Mouse (Mus musculus): ENCODE results near the gene Ngf. TPM values are rescaled to one million over a fixed set of nuclear protein-coding genes. Genes with fewer than 3 reads are reported as not detected.

The Ngf gene
- polyA plus RNA-seq (2014; fragmentation: Nextera tagmentation; extraction: Ambion mirVana) = 6.4 and 7.6 TPM in 2 replicates

GRCm38 (mm10) chr3:102469713-102470448 lies at the start of gene Ngf:
Ngf (plus strand) TSS chr3:102469919.
- Histone ChIP-seq H3K9ac (replicated peaks; ENCODE audit: low read depth, low read length) (peak within 1 kb of the TSS; percentile 33; the same call in 1 of the 2 replicates), H3K4me3 (ENCODE audit: low read depth, low read length) (peak within 1 kb of the TSS; percentile 39), H3K4me2 (replicated peaks; ENCODE audit: low read depth, low read length) (peak within 1 kb of the TSS; percentile 74), H3K27me3 (ENCODE audit: control insufficient read depth, insufficient read depth, low read length) (peaks cover 15% of the 10 kb centered on the region; the same call in 1 of the 2 replicates), H3K36me3 (ENCODE audit: control insufficient read depth, insufficient read depth, low read length) (no peaks in the 10 kb centered on the region), H3K27ac (ENCODE audit: low read length) (no peak within 1 kb of the TSS), H3K4me1 (ENCODE audit: control insufficient read depth, insufficient read depth, low read length) (peaks cover 15% of the 10 kb centered on the region), H3K9me3 (ENCODE audit: control insufficient read depth, low read depth, low read length) (no peaks in the 10 kb centered on the region)
- WGBS = 1% methylated on average over 43 of the region's 43 CpGs
- peak; percentile 57; the same call in 1 of the 2 replicates for ATAC-seq (ENCODE audit: insufficient number of reproducible peaks, insufficient read depth, low FRiP score, low read depth)

- H3K27me3 ChIP-seq (ENCODE audit: control insufficient read depth, insufficient read depth, low read length) = no peaks in the 10 kb centered on the region
- H3K36me3 ChIP-seq (ENCODE audit: control insufficient read depth, insufficient read depth, low read length) = no peaks in the 10 kb centered on the region
- H3K4me2 ChIP-seq (replicated peaks; ENCODE audit: low read depth, low read length) = no peak overlapping the region
- H3K4me3 ChIP-seq (ENCODE audit: low read depth, low read length) = no peak overlapping the region
- no peak overlapping the region for H3K27ac ChIP-seq (ENCODE audit: low read length)
- H3K9ac ChIP-seq (replicated peaks; ENCODE audit: low read depth, low read length) = no peak overlapping the region
- no peaks in the 10 kb centered on the region for H3K4me1 ChIP-seq (ENCODE audit: control insufficient read depth, insufficient read depth, low read length)
- WGBS = 55% methylated on average over 3 of the region's 3 CpGs
- no peak for ATAC-seq (ENCODE audit: insufficient number of reproducible peaks, insufficient read depth, low FRiP score, low read depth)
- H3K9me3 ChIP-seq (ENCODE audit: control insufficient read depth, low read depth, low read length) = no peaks in the 10 kb centered on the region
These were observed 24.2 kb upstream of the Ngf start for GRCm38 (mm10) chr3:102445567-102445966.

GRCm38 (mm10) chr3:102446691-102447090 lies 23.0 kb upstream of the Ngf start:
- Histone ChIP-seq H3K27me3 (ENCODE audit: control insufficient read depth, insufficient read depth, low read length) (no peaks in the 10 kb centered on the region), H3K4me1 (ENCODE audit: control insufficient read depth, insufficient read depth, low read length) (no peaks in the 10 kb centered on the region), H3K4me3 (ENCODE audit: low read depth, low read length) (no peak overlapping the region), H3K9me3 (ENCODE audit: control insufficient read depth, low read depth, low read length) (no peaks in the 10 kb centered on the region), H3K4me2 (replicated peaks; ENCODE audit: low read depth, low read length) (no peak overlapping the region), H3K36me3 (ENCODE audit: control insufficient read depth, insufficient read depth, low read length) (no peaks in the 10 kb centered on the region), H3K27ac (ENCODE audit: low read length) (no peak overlapping the region), H3K9ac (replicated peaks; ENCODE audit: low read depth, low read length) (no peak overlapping the region)
- WGBS = 77% methylated on average over 4 of the region's 4 CpGs
- no peak for ATAC-seq (ENCODE audit: insufficient number of reproducible peaks, insufficient read depth, low FRiP score, low read depth)

GRCm38 (mm10) chr3:102454566-102454965 lies 15.2 kb upstream of the Ngf start:
- Histone ChIP-seq H3K9ac (replicated peaks; ENCODE audit: low read depth, low read length) (no peak overlapping the region), H3K36me3 (ENCODE audit: control insufficient read depth, insufficient read depth, low read length) (no peaks in the 10 kb centered on the region), H3K9me3 (ENCODE audit: control insufficient read depth, low read depth, low read length) (no peaks in the 10 kb centered on the region), H3K4me1 (ENCODE audit: control insufficient read depth, insufficient read depth, low read length) (no peaks in the 10 kb centered on the region), H3K27ac (ENCODE audit: low read length) (no peak overlapping the region), H3K27me3 (ENCODE audit: control insufficient read depth, insufficient read depth, low read length) (no peaks in the 10 kb centered on the region), H3K4me3 (ENCODE audit: low read depth, low read length) (no peak overlapping the region), H3K4me2 (replicated peaks; ENCODE audit: low read depth, low read length) (no peak overlapping the region)
- ATAC-seq (ENCODE audit: insufficient number of reproducible peaks, insufficient read depth, low FRiP score, low read depth) = no peak
- WGBS = 67% methylated on average over 6 of the region's 6 CpGs

- Histone ChIP-seq H3K36me3 (ENCODE audit: control insufficient read depth, insufficient read depth, low read length) (no peaks in the 10 kb centered on the region), H3K4me1 (ENCODE audit: control insufficient read depth, insufficient read depth, low read length) (no peaks in the 10 kb centered on the region), H3K4me3 (ENCODE audit: low read depth, low read length) (no peak overlapping the region), H3K9ac (replicated peaks; ENCODE audit: low read depth, low read length) (no peak overlapping the region), H3K27me3 (ENCODE audit: control insufficient read depth, insufficient read depth, low read length) (no peaks in the 10 kb centered on the region), H3K4me2 (replicated peaks; ENCODE audit: low read depth, low read length) (no peak overlapping the region), H3K27ac (ENCODE audit: low read length) (no peak overlapping the region), H3K9me3 (ENCODE audit: control insufficient read depth, low read depth, low read length) (no peaks in the 10 kb centered on the region)
- ATAC-seq (ENCODE audit: insufficient number of reproducible peaks, insufficient read depth, low FRiP score, low read depth) = no peak
- WGBS = 53% methylated on average over 5 of the region's 5 CpGs
These were observed 9.2 kb upstream of the Ngf start for GRCm38 (mm10) chr3:102460528-102460927.

- H3K4me3 ChIP-seq (ENCODE audit: low read depth, low read length) = no peak overlapping the region
- H3K9me3 ChIP-seq (ENCODE audit: control insufficient read depth, low read depth, low read length) = no peaks in the 10 kb centered on the region
- no peak overlapping the region for H3K4me2 ChIP-seq (replicated peaks; ENCODE audit: low read depth, low read length)
- no peak for ATAC-seq (ENCODE audit: insufficient number of reproducible peaks, insufficient read depth, low FRiP score, low read depth)
- H3K9ac ChIP-seq (replicated peaks; ENCODE audit: low read depth, low read length) = no peak overlapping the region
- H3K27ac ChIP-seq (ENCODE audit: low read length) = no peak overlapping the region
- H3K27me3 ChIP-seq (ENCODE audit: control insufficient read depth, insufficient read depth, low read length) = no peaks in the 10 kb centered on the region
- no peaks in the 10 kb centered on the region for H3K36me3 ChIP-seq (ENCODE audit: control insufficient read depth, insufficient read depth, low read length)
- H3K4me1 ChIP-seq (ENCODE audit: control insufficient read depth, insufficient read depth, low read length) = no peaks in the 10 kb centered on the region
- WGBS = 50% methylated on average over 6 of the region's 6 CpGs
These were observed 8.7 kb upstream of the Ngf start for GRCm38 (mm10) chr3:102460986-102461385.

GRCm38 (mm10) chr3:102462703-102463336 lies 6.9 kb upstream of the Ngf start:
- no peaks in the 10 kb centered on the region for H3K27me3 ChIP-seq (ENCODE audit: control insufficient read depth, insufficient read depth, low read length)
- H3K27ac ChIP-seq (ENCODE audit: low read length) = no peak overlapping the region
- 67% methylated on average over 9 of the region's 9 CpGs for WGBS
- no peaks in the 10 kb centered on the region for H3K36me3 ChIP-seq (ENCODE audit: control insufficient read depth, insufficient read depth, low read length)
- H3K9ac ChIP-seq (replicated peaks; ENCODE audit: low read depth, low read length) = no peak overlapping the region
- H3K4me1 ChIP-seq (ENCODE audit: control insufficient read depth, insufficient read depth, low read length) = no peaks in the 10 kb centered on the region
- ATAC-seq (ENCODE audit: insufficient number of reproducible peaks, insufficient read depth, low FRiP score, low read depth) = no peak
- H3K4me3 ChIP-seq (ENCODE audit: low read depth, low read length) = no peak overlapping the region
- no peaks in the 10 kb centered on the region for H3K9me3 ChIP-seq (ENCODE audit: control insufficient read depth, low read depth, low read length)
- no peak overlapping the region for H3K4me2 ChIP-seq (replicated peaks; ENCODE audit: low read depth, low read length)

- no peak overlapping the region for H3K4me3 ChIP-seq (ENCODE audit: low read depth, low read length)
- no peak overlapping the region for H3K9ac ChIP-seq (replicated peaks; ENCODE audit: low read depth, low read length)
- no peaks in the 10 kb centered on the region for H3K36me3 ChIP-seq (ENCODE audit: control insufficient read depth, insufficient read depth, low read length)
- no peak overlapping the region for H3K27ac ChIP-seq (ENCODE audit: low read length)
- no peaks in the 10 kb centered on the region for H3K27me3 ChIP-seq (ENCODE audit: control insufficient read depth, insufficient read depth, low read length)
- no peaks in the 10 kb centered on the region for H3K9me3 ChIP-seq (ENCODE audit: control insufficient read depth, low read depth, low read length)
- ATAC-seq (ENCODE audit: insufficient number of reproducible peaks, insufficient read depth, low FRiP score, low read depth) = no peak
- 93% methylated on average over 2 of the region's 2 CpGs for WGBS
- H3K4me1 ChIP-seq (ENCODE audit: control insufficient read depth, insufficient read depth, low read length) = no peaks in the 10 kb centered on the region
- H3K4me2 ChIP-seq (replicated peaks; ENCODE audit: low read depth, low read length) = no peak overlapping the region
These were observed 6.4 kb upstream of the Ngf start for GRCm38 (mm10) chr3:102463339-102463738.
